Comparison of ENCODE assay signal across 16 mouse cellular contexts in the genomic region with DNA sequence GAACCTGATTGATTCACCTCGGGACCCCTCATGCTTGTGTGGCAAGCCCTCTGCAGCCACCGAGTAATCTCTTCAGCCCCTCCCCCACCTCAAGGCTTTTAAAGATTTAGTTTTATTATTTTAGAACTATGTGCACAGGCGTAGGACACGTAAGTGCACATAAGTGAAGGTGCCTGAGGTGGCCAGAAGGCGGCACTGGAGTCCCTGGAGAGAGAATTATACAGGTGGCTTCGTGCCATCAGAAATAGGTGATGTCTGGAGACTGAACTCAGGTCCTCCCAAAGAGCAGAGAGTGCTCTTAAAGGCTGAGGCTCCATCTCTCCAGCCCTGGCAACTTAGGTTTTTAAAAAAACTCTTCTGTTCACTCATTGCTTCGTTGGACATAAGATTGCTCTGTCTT.
DNase-seq lines count a peak whose midpoint lies in the region; ATAC-seq and TF ChIP-seq lines count a peak whose summit lies in the region.
"Had no signal": no experiment of that assay in that cellular context is flagged by ENCODE, and none has a peak within 500 bp of the region (broad histone marks: within the 10 kb centered on the region; RNA-seq: fewer than 3 reads in every experiment).

No protein-coding gene starts in this region.

- H3K4me3 ChIP-seq in intestine, postnatal 0 days (ENCODE audit: low read depth, low read length): no peak overlapping the region
- H3K4me3 ChIP-seq in intestine, embryonic 15.5 days (replicated peaks): no peak overlapping the region
- H3K4me3 ChIP-seq in midbrain, embryonic 11.5 days (ENCODE audit: low read depth, low read length): no peak overlapping the region
- H3K4me3 ChIP-seq in midbrain, embryonic 13.5 days (replicated peaks): no peak overlapping the region
- H3K4me3 ChIP-seq in stomach, postnatal 0 days (ENCODE audit: low read depth, low read length): no peak overlapping the region
- H3K4me3 ChIP-seq: embryonic facial prominence, embryonic 12.5 days; hindbrain, embryonic 15.5 days; limb, embryonic 15.5 days had no signal

- no peak overlapping the region for H3K9ac ChIP-seq in intestine, postnatal 0 days (ENCODE audit: low read depth, low read length)
- no peak overlapping the region for H3K9ac ChIP-seq in intestine, embryonic 15.5 days
- H3K9ac ChIP-seq in midbrain, embryonic 11.5 days (ENCODE audit: low read length): no peak overlapping the region
- no peak overlapping the region for H3K9ac ChIP-seq in midbrain, embryonic 13.5 days (replicated peaks)
- H3K9ac ChIP-seq in stomach, postnatal 0 days (ENCODE audit: low read length): no peak overlapping the region
- H3K9ac ChIP-seq: embryonic facial prominence, embryonic 12.5 days; hindbrain, embryonic 15.5 days; limb, embryonic 15.5 days had no signal

- no peaks in the 10 kb centered on the region for H3K36me3 ChIP-seq in intestine, postnatal 0 days (ENCODE audit: control insufficient read depth, insufficient read depth)
- no peaks in the 10 kb centered on the region for H3K36me3 ChIP-seq in intestine, embryonic 15.5 days
- H3K36me3 ChIP-seq in midbrain, embryonic 11.5 days (ENCODE audit: control insufficient read depth, insufficient read depth, low read length): no peaks in the 10 kb centered on the region
- H3K36me3 ChIP-seq in midbrain, embryonic 13.5 days: no peaks in the 10 kb centered on the region
- no peaks in the 10 kb centered on the region for H3K36me3 ChIP-seq in stomach, postnatal 0 days (ENCODE audit: control insufficient read depth, insufficient read depth, low read length)
- H3K36me3 ChIP-seq: embryonic facial prominence, embryonic 12.5 days; G1E; hindbrain, embryonic 15.5 days; limb, embryonic 15.5 days had no signal

- ATAC-seq in intestine, postnatal 0 days: no peak
- ATAC-seq in intestine, embryonic 15.5 days: no peak
- ATAC-seq in midbrain, embryonic 11.5 days (ENCODE audit: low FRiP score): peak; percentile 26; the same call in 1 of the 2 replicates
- no peak for ATAC-seq in midbrain, embryonic 13.5 days
- no peak for ATAC-seq in stomach, postnatal 0 days (ENCODE audit: low FRiP score, low TSS enrichment)

- 0 out of 2 replicates have a peak, but pooled peaks have one; percentile 3 for TF ChIP-seq CTCF in intestine, postnatal 0 days (IDR thresholded peaks at IDR 0.05; ENCODE audit: low read depth)
- peak; percentile 34 for TF ChIP-seq CTCF in stomach, postnatal 0 days (IDR thresholded peaks at IDR 0.05; ENCODE audit: low read depth)

- H3K4me2 ChIP-seq in intestine, postnatal 0 days (replicated peaks; ENCODE audit: low read depth): no peak overlapping the region
- no peak overlapping the region for H3K4me2 ChIP-seq in intestine, embryonic 15.5 days (replicated peaks)
- no peak overlapping the region for H3K4me2 ChIP-seq in midbrain, embryonic 11.5 days
- H3K4me2 ChIP-seq in midbrain, embryonic 13.5 days (replicated peaks): no peak overlapping the region
- H3K4me2 ChIP-seq in stomach, postnatal 0 days (replicated peaks; ENCODE audit: low read depth): no peak overlapping the region
- H3K4me2 ChIP-seq: embryonic facial prominence, embryonic 12.5 days; hindbrain, embryonic 15.5 days; limb, embryonic 15.5 days had no signal

- H3K27me3 ChIP-seq in intestine, postnatal 0 days (replicated peaks; ENCODE audit: control insufficient read depth, insufficient read depth, low read length): no peaks in the 10 kb centered on the region
- H3K27me3 ChIP-seq in intestine, embryonic 15.5 days (replicated peaks): no peaks in the 10 kb centered on the region
- no peaks in the 10 kb centered on the region for H3K27me3 ChIP-seq in midbrain, embryonic 11.5 days (ENCODE audit: control insufficient read depth, insufficient read depth, low read length)
- no peaks in the 10 kb centered on the region for H3K27me3 ChIP-seq in midbrain, embryonic 13.5 days
- no peaks in the 10 kb centered on the region for H3K27me3 ChIP-seq in stomach, postnatal 0 days (ENCODE audit: control insufficient read depth, insufficient read depth, low read length)
- H3K27me3 ChIP-seq: embryonic facial prominence, embryonic 12.5 days; hindbrain, embryonic 15.5 days; limb, embryonic 15.5 days had no signal

- no peak for TF ChIP-seq EP300 in stomach, postnatal 0 days (optimal IDR thresholded peaks at IDR 0.05)

- H3K9me3 ChIP-seq in intestine, postnatal 0 days (ENCODE audit: control insufficient read depth): no peaks in the 10 kb centered on the region
- H3K9me3 ChIP-seq in intestine, embryonic 15.5 days: no peaks in the 10 kb centered on the region
- no peaks in the 10 kb centered on the region for H3K9me3 ChIP-seq in midbrain, embryonic 11.5 days (ENCODE audit: control insufficient read depth, low read length)
- no peaks in the 10 kb centered on the region for H3K9me3 ChIP-seq in midbrain, embryonic 13.5 days
- no peaks in the 10 kb centered on the region for H3K9me3 ChIP-seq in stomach, postnatal 0 days (ENCODE audit: control insufficient read depth, low read length)
- H3K9me3 ChIP-seq: embryonic facial prominence, embryonic 12.5 days; hindbrain, embryonic 15.5 days; limb, embryonic 15.5 days had no signal

- DNase-seq in cerebellum, postnatal 25 days: peak; percentile 11 to 34
- DNase-seq in cerebellum, adult 11 months: no peak
- DNase-seq in midbrain, embryonic 11.5 days (ENCODE audit: low spot score, missing footprints): no peak
- DNase-seq in stomach, postnatal 0 days (ENCODE audit: low spot score): no peak
- DNase-seq in thymus, postnatal 14 days: no peak
- DNase-seq: adrenal gland, postnatal 14 days; gastrocnemius, postnatal 36 days; layer of hippocampus, adult 9-11 months; right cerebral cortex, postnatal 14 days had no signal

- no peak overlapping the region for H3K27ac ChIP-seq in intestine, postnatal 0 days (ENCODE audit: low read depth, low read length)
- H3K27ac ChIP-seq in intestine, embryonic 15.5 days: no peak overlapping the region
- no peak overlapping the region for H3K27ac ChIP-seq in midbrain, embryonic 11.5 days (ENCODE audit: low read depth, low read length)
- no peak overlapping the region for H3K27ac ChIP-seq in midbrain, embryonic 13.5 days
- no peak overlapping the region for H3K27ac ChIP-seq in stomach, postnatal 0 days (replicated peaks)
- H3K27ac ChIP-seq: embryonic facial prominence, embryonic 12.5 days; hindbrain, embryonic 15.5 days; limb, embryonic 15.5 days had no signal

- WGBS in intestine, postnatal 0 days: 59% methylated on average over 7 of the region's 7 CpGs
- WGBS in intestine, embryonic 15.5 days: 64% methylated on average over 7 of the region's 7 CpGs
- 56% methylated on average over 7 of the region's 7 CpGs for WGBS in midbrain, embryonic 11.5 days
- 49% methylated on average over 7 of the region's 7 CpGs for WGBS in midbrain, embryonic 13.5 days
- 58% methylated on average over 7 of the region's 7 CpGs for WGBS in stomach, postnatal 0 days

- H3K4me1 ChIP-seq in intestine, postnatal 0 days (replicated peaks; ENCODE audit: control insufficient read depth, insufficient read depth, low read length): no peaks in the 10 kb centered on the region
- H3K4me1 ChIP-seq in intestine, embryonic 15.5 days (replicated peaks): no peaks in the 10 kb centered on the region
- H3K4me1 ChIP-seq in midbrain, embryonic 11.5 days (ENCODE audit: control insufficient read depth, insufficient read depth, low read length): peaks cover 10% of the 10 kb centered on the region
- peaks cover 18% of the 10 kb centered on the region for H3K4me1 ChIP-seq in midbrain, embryonic 13.5 days (replicated peaks)
- H3K4me1 ChIP-seq in stomach, postnatal 0 days (replicated peaks; ENCODE audit: control insufficient read depth, insufficient read depth): no peaks in the 10 kb centered on the region
- H3K4me1 ChIP-seq: embryonic facial prominence, embryonic 12.5 days; limb, embryonic 15.5 days had no signal

Comparison
In these comparisons a context has a peak if more than half of its experiments do, and no peak if none do; other contexts are left out.
1. DNase-seq: peak in cerebellum, postnatal 25 days (2 of 2); none in cerebellum, adult 11 months (single experiment), midbrain, embryonic 11.5 days (single experiment), stomach, postnatal 0 days (single experiment) and thymus, postnatal 14 days (single experiment).